Comparison of ENCODE assay signal across 8 mouse cellular contexts in genomic region chrX:73967177-73968075, GRCm38 (mm10). TPM values are rescaled to one million over a fixed set of nuclear protein-coding genes. Genes with fewer than 3 reads are reported as not detected.
DNase-seq lines count a peak whose midpoint lies in the region; ATAC-seq and TF ChIP-seq lines count a peak whose summit lies in the region.

No protein-coding gene starts in this region.

- peaks cover 4 to 30% of the 10 kb centered on the region in 2 experiments; a peak in 3 of 4 replicates for H3K4me1 ChIP-seq in MEL (ENCODE audit: control insufficient read depth in 1 of 2, insufficient read depth in 2 of 2, low read length in 2 of 2)
- peaks cover 2% of the 10 kb centered on the region for H3K4me1 ChIP-seq in cerebellum, adult 2 months (ENCODE audit: control insufficient read depth, insufficient read depth, low read length)
- H3K4me1 ChIP-seq in lung, postnatal 0 days (ENCODE audit: insufficient read depth, low read depth, low read length) = no peaks in the 10 kb centered on the region; the same call in 1 of the 2 replicates

- peak overlapping the region; percentile 94 for H3K27ac ChIP-seq in MEL (ENCODE audit: control insufficient read depth, low read depth, low read length)
- peak overlapping the region; percentile 100 for H3K27ac ChIP-seq in cerebellum, adult 2 months (ENCODE audit: insufficient read depth, low read length)
- peak overlapping the region; percentile 97 for H3K27ac ChIP-seq in lung, postnatal 0 days (ENCODE audit: low read length)

- 5% methylated on average over 57 of the region's 60 CpGs for WGBS in cerebellum, adult 2 months
- WGBS in lung, postnatal 0 days = 12% methylated on average over 54 of the region's 60 CpGs

- DNase-seq in MEL (ENCODE audit: low read depth, low spot score) = peak; percentile 94
- peak; percentile 92 for DNase-seq in cerebellum, adult 2 months
- DNase-seq in forelimb bud, embryonic 11.5 days (ENCODE audit: low read depth, low spot score) = peak; percentile 91
- DNase-seq in layer of hippocampus, adult 9-11 months = peak; percentile 94
- DNase-seq in lung, postnatal 0 days (ENCODE audit: low spot score) = peak; percentile 95
- peak; percentile 67 for DNase-seq in ovary, postnatal 14 days (ENCODE audit: low spot score)
- peak; percentile 85 for DNase-seq in thymus, postnatal 14 days

- H3K4me2 ChIP-seq in lung, postnatal 0 days (replicated peaks; ENCODE audit: low read depth, low read length) = peak overlapping the region; percentile 48

- TF ChIP-seq CTCF in MEL (IDR thresholded peaks at IDR 0.05 in 2 of 3, conservative IDR thresholded peaks at IDR 0.05 in 1 of 3; ENCODE audit: control insufficient read depth in 1 of 3, insufficient read depth in 1 of 3, low read depth in 2 of 3, low read length in 3 of 3, poor library complexity in 1 of 3, severe bottlenecking in 1 of 3) = no peak
- TF ChIP-seq CTCF in cerebellum, adult 2 months (IDR thresholded peaks at IDR 0.05; ENCODE audit: borderline replicate concordance, insufficient read depth, low read depth, low read length) = no peak
- no peak for TF ChIP-seq CTCF in lung, postnatal 0 days (IDR thresholded peaks at IDR 0.05)

- peak overlapping the region; percentile 97 for H3K9ac ChIP-seq in MEL (ENCODE audit: control insufficient read depth, low read depth, low read length, poor library complexity, severe bottlenecking)
- H3K9ac ChIP-seq in lung, postnatal 0 days (replicated peaks; ENCODE audit: low read depth) = peak overlapping the region; percentile 55

- peaks cover 41% of the 10 kb centered on the region for H3K79me2 ChIP-seq in MEL (ENCODE audit: control insufficient read depth, insufficient read depth, low read length, poor library complexity)

- peak; percentile 21 to 70; a peak in 3 of 4 replicates for TF ChIP-seq POLR2A in MEL (IDR thresholded peaks at IDR 0.05; ENCODE audit: control insufficient read depth in 1 of 2, insufficient read depth in 1 of 2, low read depth in 1 of 2, low read length in 2 of 2, poor library complexity in 1 of 2)
- peak; percentile 69; the same call in 1 of the 2 replicates for TF ChIP-seq POLR2A in cerebellum, adult 2 months (IDR thresholded peaks at IDR 0.05; ENCODE audit: borderline replicate concordance, insufficient read depth, low read length)

- no peak for TF ChIP-seq EP300 in MEL (IDR thresholded peaks at IDR 0.05; ENCODE audit: low read depth in 1 of 2, low read length in 2 of 2)
- TF ChIP-seq EP300 in lung, postnatal 0 days (IDR thresholded peaks at IDR 0.05) = peak; percentile 16; the same call in 1 of the 2 replicates

- peak; percentile 63 to 73 for ATAC-seq in hematopoietic stem cell, adult 5-6 weeks (replicated peaks in 1 of 2; ENCODE audit: insufficient read depth in 1 of 2, low FRiP score in 2 of 2, low TSS enrichment in 1 of 2, low read depth in 1 of 2, poor library complexity in 2 of 2, severe bottlenecking in 2 of 2)
- ATAC-seq in lung, postnatal 0 days = peak; percentile 86

- H3K36me3 ChIP-seq in MEL (ENCODE audit: control insufficient read depth in 1 of 2, insufficient read depth in 2 of 2, low read length in 2 of 2) = peaks cover 0 to 53% of the 10 kb centered on the region in 2 experiments; a peak in 2 of 4 replicates
- no peaks in the 10 kb centered on the region for H3K36me3 ChIP-seq in lung, postnatal 0 days (ENCODE audit: insufficient read depth, low read length)

- H3K27me3 ChIP-seq in MEL (ENCODE audit: control insufficient read depth in 1 of 2, insufficient read depth in 2 of 2, low read length in 2 of 2) = no peaks in the 10 kb centered on the region
- H3K27me3 ChIP-seq in cerebellum, adult 2 months (ENCODE audit: control insufficient read depth, insufficient read depth, low read length) = no peaks in the 10 kb centered on the region
- no peaks in the 10 kb centered on the region for H3K27me3 ChIP-seq in lung, postnatal 0 days (replicated peaks; ENCODE audit: insufficient read depth, low read length)

- H3K4me3 ChIP-seq in MEL (ENCODE audit: control insufficient read depth in 1 of 2, insufficient read depth in 1 of 2, low read depth in 2 of 2, low read length in 2 of 2) = peak overlapping the region; percentile 87 to 91
- H3K4me3 ChIP-seq in cerebellum, adult 2 months (replicated peaks; ENCODE audit: insufficient read depth, low read depth, low read length) = peak overlapping the region; percentile 100
- H3K4me3 ChIP-seq in lung, postnatal 0 days (ENCODE audit: low read depth, low read length) = peak overlapping the region; percentile 60

- H3K9me3 ChIP-seq in MEL (replicated peaks; ENCODE audit: insufficient read depth, low read length) = no peaks in the 10 kb centered on the region
- no peaks in the 10 kb centered on the region for H3K9me3 ChIP-seq in lung, postnatal 0 days (ENCODE audit: low read length)

- no peak for TF ChIP-seq RAD21 in MEL (IDR thresholded peaks at IDR 0.05; ENCODE audit: low read depth, low read length)

TF ChIP-seq in MEL, 35 proteins besides CTCF, POLR2A, EP300 and RAD21 (continues in another document):
- TF ChIP-seq ETS1 (IDR thresholded peaks at IDR 0.05; ENCODE audit: low read depth, low read length) = no peak
- TF ChIP-seq POLR2AphosphoS5 (IDR thresholded peaks at IDR 0.05; ENCODE audit: borderline replicate concordance, low read depth, low read length) = no peak
- no peak for TF ChIP-seq SMC3 (IDR thresholded peaks at IDR 0.05; ENCODE audit: low read depth, low read length)
- TF ChIP-seq TAL1 (IDR thresholded peaks at IDR 0.05; ENCODE audit: low read length) = no peak
- peak; percentile 12; the same call in 1 of the 2 replicates for TF ChIP-seq MAZ (IDR thresholded peaks at IDR 0.05; ENCODE audit: low read depth, low read length)
- no peak for TF ChIP-seq UBTF (IDR thresholded peaks at IDR 0.05; ENCODE audit: borderline replicate concordance, insufficient read depth, low read depth, low read length)
- peak; percentile 71 for TF ChIP-seq NRF1 (IDR thresholded peaks at IDR 0.05; ENCODE audit: insufficient read depth, low read depth, low read length, poor library complexity, severe bottlenecking)
- no peak for TF ChIP-seq TCF12 (IDR thresholded peaks at IDR 0.05; ENCODE audit: low read depth, low read length)
- TF ChIP-seq USF2 (IDR thresholded peaks at IDR 0.05; ENCODE audit: borderline replicate concordance in 1 of 2, insufficient read depth in 1 of 2, low read depth in 1 of 2, low read length in 2 of 2) = no peak
- TF ChIP-seq MYC (IDR thresholded peaks at IDR 0.05; ENCODE audit: low read depth, low read length) = no peak
- TF ChIP-seq E2F4 (IDR thresholded peaks at IDR 0.05; ENCODE audit: borderline replicate concordance, low read depth, low read length) = peak; percentile 93
- no peak for TF ChIP-seq MEF2A (IDR thresholded peaks at IDR 0.05; ENCODE audit: extremely low read depth, insufficient replicate concordance, low read depth, low read length, poor library complexity, severe bottlenecking)
- TF ChIP-seq ELF1 (IDR thresholded peaks at IDR 0.05; ENCODE audit: low read depth, low read length) = 0 out of 2 replicates have a peak, but pooled peaks have one; percentile 17
- 0 out of 2 replicates have a peak, but pooled peaks have one; percentile 41 for TF ChIP-seq ZMIZ1 (IDR thresholded peaks at IDR 0.05; ENCODE audit: low read depth, low read length)
- peak; percentile 65; the same call in 1 of the 2 replicates for TF ChIP-seq TBP (IDR thresholded peaks at IDR 0.05; ENCODE audit: low read depth, low read length)
- no peak; the same call in 1 of the 2 replicates for TF ChIP-seq MAX (IDR thresholded peaks at IDR 0.05; ENCODE audit: low read length)
- TF ChIP-seq SIN3A (IDR thresholded peaks at IDR 0.05; ENCODE audit: low read length) = no peak
- TF ChIP-seq HCFC1 (IDR thresholded peaks at IDR 0.05; ENCODE audit: low read depth, low read length) = peak; percentile 8
- no peak for TF ChIP-seq CHD2 (IDR thresholded peaks at IDR 0.05; ENCODE audit: low read length)

RNA-seq across cellular contexts. Expression of gene Hcfc1, which starts 1.3 kb away (rescaled TPM):
- total RNA-seq in MEL (2012; rRNA removed) = 53.6 and 60.0 TPM in 2 replicates
- polyA plus RNA-seq in MEL (2012; ENCODE audit: insufficient read depth in 1 of 2, insufficient read length in 2 of 2, low read depth in 1 of 2, low replicate concordance in 2 of 2, missing spikeins in 1 of 2) = 100 to 1,000 TPM in 1 of 2 experiments, 10 to 100 TPM in 1; 40.8 to 146 TPM
- 43.0 and 43.1 TPM in 2 replicates for polyA plus RNA-seq in cerebellum, adult 2 months (2012; rRNA removed)
- total RNA-seq in hematopoietic stem cell, adult 5-6 weeks (2017) = 48.1 and 53.6 TPM in 2 replicates
- 19.0 and 22.8 TPM in 2 replicates for polyA plus RNA-seq in lung, postnatal 0 days (2015; fragmentation: Nextera tagmentation; extraction: Ambion mirVana)

RNA-seq across cellular contexts. Expression of gene Renbp, which starts 36.8 kb away (rescaled TPM):
- total RNA-seq in MEL (2012; rRNA removed) = 18.8 and 22.7 TPM in 2 replicates
- polyA plus RNA-seq in MEL (2012; ENCODE audit: insufficient read depth in 1 of 2, insufficient read length in 2 of 2, low read depth in 1 of 2, low replicate concordance in 2 of 2, missing spikeins in 1 of 2) = 10 to 100 TPM in 1 of 2 experiments, not detected in 1; 38.0 TPM
- 9.7 and 11.0 TPM in 2 replicates for polyA plus RNA-seq in cerebellum, adult 2 months (2012; rRNA removed)
- 13.2 and 53.8 TPM in 2 replicates for total RNA-seq in hematopoietic stem cell, adult 5-6 weeks (2017)
- 79.4 and 83.5 TPM in 2 replicates for polyA plus RNA-seq in lung, postnatal 0 days (2015; fragmentation: Nextera tagmentation; extraction: Ambion mirVana)

RNA-seq across cellular contexts. Expression of gene Naa10, which starts 45.7 kb away (rescaled TPM):
- total RNA-seq in MEL (2012; rRNA removed) = 155 and 174 TPM in 2 replicates
- polyA plus RNA-seq in MEL (2012; ENCODE audit: insufficient read depth in 1 of 2, insufficient read length in 2 of 2, low read depth in 1 of 2, low replicate concordance in 2 of 2, missing spikeins in 1 of 2) = 100 to 1,000 TPM; 253 to 417 TPM
- 92.3 and 96.2 TPM in 2 replicates for polyA plus RNA-seq in cerebellum, adult 2 months (2012; rRNA removed)
- 130 and 136 TPM in 2 replicates for total RNA-seq in hematopoietic stem cell, adult 5-6 weeks (2017)
- polyA plus RNA-seq in lung, postnatal 0 days (2015; fragmentation: Nextera tagmentation; extraction: Ambion mirVana) = 54.6 and 55.3 TPM in 2 replicates

RNA-seq across cellular contexts. Expression of gene Arhgap4, which starts 45.8 kb away (rescaled TPM):
- total RNA-seq in MEL (2012; rRNA removed) = 9.6 and 10.3 TPM in 2 replicates
- 10 to 100 TPM in 1 of 2 experiments, not detected in 1; 24.5 TPM for polyA plus RNA-seq in MEL (2012; ENCODE audit: insufficient read depth in 1 of 2, insufficient read length in 2 of 2, low read depth in 1 of 2, low replicate concordance in 2 of 2, missing spikeins in 1 of 2)
- 5.4 and 5.9 TPM in 2 replicates for polyA plus RNA-seq in cerebellum, adult 2 months (2012; rRNA removed)
- 46.5 and 80.0 TPM in 2 replicates for total RNA-seq in hematopoietic stem cell, adult 5-6 weeks (2017)
- 1.9 and 2.3 TPM in 2 replicates for polyA plus RNA-seq in lung, postnatal 0 days (2015; fragmentation: Nextera tagmentation; extraction: Ambion mirVana)

RNA-seq across cellular contexts. Expression of gene Irak1, which starts 56.3 kb away (rescaled TPM):
- 30.1 and 33.7 TPM in 2 replicates for total RNA-seq in MEL (2012; rRNA removed)
- 100 to 1,000 TPM in 1 of 2 experiments, not detected in 1; 106 TPM for polyA plus RNA-seq in MEL (2012; ENCODE audit: insufficient read depth in 1 of 2, insufficient read length in 2 of 2, low read depth in 1 of 2, low replicate concordance in 2 of 2, missing spikeins in 1 of 2)
- polyA plus RNA-seq in cerebellum, adult 2 months (2012; rRNA removed) = 100 and 109 TPM in 2 replicates
- 60.8 and 66.2 TPM in 2 replicates for total RNA-seq in hematopoietic stem cell, adult 5-6 weeks (2017)
- 39.4 and 39.5 TPM in 2 replicates for polyA plus RNA-seq in lung, postnatal 0 days (2015; fragmentation: Nextera tagmentation; extraction: Ambion mirVana)

Comparison
In these comparisons a context has a peak if more than half of its experiments do, and no peak if none do; other contexts are left out.
1. Peak in every context shown above with its lines: DNase-seq, ATAC-seq, H3K4me3 ChIP-seq and H3K27ac ChIP-seq.